Comparison of ENCODE assay signal across 8 mouse cellular contexts in genomic region chr5:36796296-36797014, GRCm38 (mm10). TPM values are rescaled to one million over a fixed set of nuclear protein-coding genes. Genes with fewer than 3 reads are reported as not detected.
DNase-seq lines count a peak whose midpoint lies in the region; ATAC-seq lines count a peak whose summit lies in the region.
"Not testable (repeated sequence)": the region's sequence is repeated elsewhere in the genome, so short reads cannot be mapped to it uniquely, and the experiment has no call there.

Mrfap1 (minus strand) TSS chr5:36796772.

- peak within 1 kb of the TSS; percentile 81 for H3K27ac ChIP-seq in brown adipose tissue, adult 24 weeks (replicated peaks; ENCODE audit: low read depth, low read length)
- H3K27ac ChIP-seq in heart, embryonic 13.5 days (replicated peaks): peak within 1 kb of the TSS; percentile 96
- peak within 1 kb of the TSS; percentile 96 for H3K27ac ChIP-seq in liver, embryonic 12.5 days
- peak within 1 kb of the TSS; percentile 98 for H3K27ac ChIP-seq in stomach, embryonic 15.5 days

- peaks cover 20% of the 10 kb centered on the region for H3K36me3 ChIP-seq in heart, embryonic 13.5 days
- peaks cover 19% of the 10 kb centered on the region for H3K36me3 ChIP-seq in liver, embryonic 12.5 days
- peaks cover 10% of the 10 kb centered on the region for H3K36me3 ChIP-seq in stomach, embryonic 15.5 days

- peak within 1 kb of the TSS; percentile 88 for H3K9ac ChIP-seq in heart, embryonic 13.5 days
- peak within 1 kb of the TSS; percentile 84 for H3K9ac ChIP-seq in liver, embryonic 12.5 days
- peak within 1 kb of the TSS; percentile 77 for H3K9ac ChIP-seq in stomach, embryonic 15.5 days

- peak within 1 kb of the TSS; percentile 81 for H3K4me3 ChIP-seq in brown adipose tissue, adult 24 weeks (ENCODE audit: insufficient read depth, low read depth, low read length)
- peak within 1 kb of the TSS; percentile 61 for H3K4me3 ChIP-seq in heart, embryonic 13.5 days
- peak within 1 kb of the TSS; percentile 77 for H3K4me3 ChIP-seq in liver, embryonic 12.5 days
- H3K4me3 ChIP-seq in stomach, embryonic 15.5 days (replicated peaks): peak within 1 kb of the TSS; percentile 68

- ATAC-seq in heart, embryonic 13.5 days (ENCODE audit: extremely low read depth, insufficient number of reproducible peaks, low FRiP score, low TSS enrichment): peak; percentile 68
- peak; percentile 78 for ATAC-seq in liver, embryonic 12.5 days
- ATAC-seq in stomach, embryonic 15.5 days (ENCODE audit: insufficient read depth, low FRiP score, low read depth): peak; percentile 75

- H3K27me3 ChIP-seq in heart, embryonic 13.5 days (replicated peaks); stomach, embryonic 15.5 days (replicated peaks): not testable (repeated sequence)
- peaks cover 14% of the 10 kb centered on the region for H3K27me3 ChIP-seq in liver, embryonic 12.5 days (replicated peaks)

- not testable (repeated sequence) for H3K9me3 ChIP-seq in heart, embryonic 13.5 days; liver, embryonic 12.5 days (replicated peaks); stomach, embryonic 15.5 days

- under 1% methylated on average over 90 of the region's 90 CpGs for WGBS in heart, embryonic 13.5 days
- WGBS in liver, embryonic 12.5 days (ENCODE audit: insufficient replicate concordance): under 1% methylated on average over 90 of the region's 90 CpGs
- WGBS in stomach, embryonic 15.5 days: under 1% methylated on average over 89 of the region's 90 CpGs

- peak within 1 kb of the TSS; percentile 70 for H3K4me2 ChIP-seq in heart, embryonic 13.5 days
- peak within 1 kb of the TSS; percentile 79 for H3K4me2 ChIP-seq in liver, embryonic 12.5 days
- peak within 1 kb of the TSS; percentile 73 for H3K4me2 ChIP-seq in stomach, embryonic 15.5 days

- H3K4me1 ChIP-seq in brown adipose tissue, adult 24 weeks (ENCODE audit: control insufficient read depth, insufficient read depth, insufficient read length, low read length); stomach, embryonic 15.5 days: not testable (repeated sequence)
- H3K4me1 ChIP-seq in heart, embryonic 13.5 days: peaks cover 13% of the 10 kb centered on the region
- H3K4me1 ChIP-seq in liver, embryonic 12.5 days: peaks cover 33% of the 10 kb centered on the region

- peak; percentile 97 for DNase-seq in CD4-positive, CD25-positive, alpha-beta regulatory T cell, adult 2 months (ENCODE audit: low read depth, low spot score)
- peak; percentile 30 for DNase-seq in fat pad, adult 2 months (ENCODE audit: extremely low read depth, low read depth, low spot score)
- peak; percentile 95 for DNase-seq in kidney, postnatal 10 days
- peak; percentile 90 to 93 for DNase-seq in natural killer cell, adult 2 months (ENCODE audit: low spot score in 2 of 2)

RNA-seq across cellular contexts. Expression of gene Mrfap1, which starts in this region (rescaled TPM):
- 235 and 311 TPM in 2 replicates for polyA plus RNA-seq in brown adipose tissue, adult 24 weeks (2012; ENCODE audit: insufficient read depth, insufficient read length, missing spikeins)
- polyA plus RNA-seq in heart, embryonic 13.5 days (2015; fragmentation: Nextera tagmentation; extraction: Ambion mirVana): 279 and 318 TPM in 2 replicates
- polyA plus RNA-seq in liver, embryonic 12.5 days (2016; fragmentation: Nextera tagmentation; extraction: Ambion mirVana): 266 and 281 TPM in 2 replicates
- 510 and 539 TPM in 2 replicates for polyA plus RNA-seq in stomach, embryonic 15.5 days (2015; fragmentation: Nextera tagmentation; extraction: Ambion mirVana)

Comparison
In these comparisons a context has a peak if more than half of its experiments do, and no peak if none do; other contexts are left out.
1. Peak in every context shown above with its lines: DNase-seq, ATAC-seq, H3K4me3 ChIP-seq and H3K27ac ChIP-seq.
2. DNase-seq: peak in every context shown above with its lines; median percentile 97 in CD4-positive, CD25-positive, alpha-beta regulatory T cell, adult 2 months; 95 in kidney, postnatal 10 days; 92 in natural killer cell, adult 2 months; 30 in fat pad, adult 2 months.